Mouse (Mus musculus) gastrocnemius, adult 18-20 months (tissue): Measurements from ENCODE around the gene Gcdh. TPM values are rescaled to one million over a fixed set of nuclear protein-coding genes. Genes with fewer than 3 reads are reported as not detected.

Experiments used
- DNase-seq: peaks from one replicate; pipeline ENCODE4 v3.0.0; 2021; ENCODE audit warnings: low spot score
- total RNA-seq, 2 experiments: library from RNA; stranded (reverse); gene quantifications; 2 replicates each; pipeline ENCODE4 v1.2.3; 2021

The Gcdh gene
- total RNA-seq, 2 experiments from 2014 or later = 33.7 to 38.2 TPM

DNA sequence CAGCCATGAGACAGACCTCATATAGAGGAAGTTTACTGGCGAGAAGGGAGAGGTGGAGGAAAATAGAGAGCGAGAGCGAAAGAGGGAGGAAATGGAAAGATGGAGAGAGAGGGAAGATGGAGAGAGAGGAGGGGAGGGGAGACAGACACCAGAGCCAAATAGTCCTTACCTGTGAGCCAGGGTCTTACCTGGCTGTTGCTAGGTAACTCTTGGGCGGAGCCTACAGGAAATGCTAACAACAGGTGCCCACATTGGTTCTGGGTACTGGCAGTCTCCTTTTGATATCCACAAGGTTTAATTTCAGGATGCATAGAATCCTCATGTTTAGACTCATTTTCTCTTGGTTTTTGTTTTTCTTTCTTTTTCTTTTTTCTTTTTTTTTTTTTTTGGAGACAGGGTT is 20.7 kb downstream of the Gcdh start:
- no peak for DNase-seq

DNA sequence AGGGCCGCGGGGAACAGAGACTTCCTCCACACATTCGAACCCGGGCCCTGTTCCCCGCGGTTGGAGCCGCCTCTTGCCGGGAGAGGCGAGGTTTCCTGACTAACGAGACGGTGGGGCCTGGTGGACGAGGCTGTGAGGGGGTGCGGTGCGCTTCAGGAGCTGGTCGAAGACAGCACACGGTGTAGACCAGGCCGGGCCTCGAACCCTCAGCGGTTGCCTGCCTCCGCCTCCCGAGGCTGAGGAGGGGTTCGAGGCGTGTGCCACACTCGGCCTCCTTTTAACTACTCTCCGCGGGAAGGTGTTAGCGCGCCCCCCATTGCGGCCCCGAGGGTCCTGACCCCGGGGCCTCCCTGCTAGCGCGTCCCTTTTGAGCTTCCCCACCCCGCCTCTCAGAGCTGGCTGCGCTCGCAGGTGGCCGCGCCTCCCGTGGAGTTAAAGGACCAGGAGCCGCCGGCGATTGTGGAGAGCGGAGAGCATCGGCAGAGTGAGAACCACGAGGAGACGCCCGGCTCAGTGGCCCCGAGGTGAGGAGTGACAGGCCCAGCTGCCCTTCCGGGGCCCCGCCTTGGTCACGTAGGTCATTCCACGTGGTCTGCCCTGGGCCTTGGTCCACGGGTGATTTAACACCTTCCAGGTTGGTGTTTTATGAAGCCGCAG is 21.3 kb downstream of the Gcdh start:
- peak; percentile 17 for DNase-seq

DNA sequence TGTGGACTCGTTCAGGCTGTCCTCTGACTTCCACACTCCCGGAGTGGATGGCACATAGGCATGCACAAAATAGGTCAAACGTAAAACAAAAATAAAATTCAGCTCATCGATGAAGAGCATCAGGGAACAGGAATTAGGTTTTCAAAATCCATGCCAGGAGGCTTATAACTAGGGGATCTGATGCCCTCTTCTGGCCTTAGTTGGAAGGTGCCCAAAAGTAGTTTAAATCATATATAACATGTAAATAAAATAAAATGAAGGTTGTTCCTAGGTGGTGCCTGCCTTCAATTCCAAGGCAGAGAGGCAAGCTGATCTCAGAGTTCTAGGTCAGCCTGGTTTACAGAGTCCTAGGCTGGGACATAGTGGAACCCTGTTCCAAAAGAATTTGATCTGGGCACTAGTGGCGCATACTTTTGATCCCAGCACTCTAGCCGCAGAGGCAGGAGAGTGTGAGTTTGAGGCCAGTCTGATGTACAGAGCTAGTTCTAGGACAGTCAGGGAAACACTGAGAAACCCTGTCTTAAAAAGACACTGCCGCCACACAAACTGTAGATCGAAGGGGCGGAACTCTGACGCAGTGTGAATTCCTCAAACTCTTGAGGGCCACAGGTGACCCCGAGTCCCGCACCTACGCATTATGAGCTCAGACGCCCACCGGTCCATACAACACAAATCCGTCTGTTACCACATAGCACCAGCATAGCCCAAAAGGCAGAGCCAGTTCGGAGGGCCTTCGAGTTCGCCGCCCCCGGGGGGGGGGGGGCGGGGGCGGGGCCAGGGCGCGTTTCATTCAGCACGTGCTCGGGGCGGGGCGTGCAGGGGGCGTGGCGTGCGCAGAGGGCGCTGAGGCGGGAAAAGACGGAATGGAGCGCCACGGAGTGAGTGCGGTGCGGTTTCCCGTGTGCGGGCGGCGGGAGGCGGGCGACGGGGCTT is 22.1 kb downstream of the Gcdh start, which contains the start of gene Syce2:
Syce2 (plus strand) TSS at position 736 of the 933 bp plus-strand sequence.
- peak; percentile 50 for DNase-seq

DNA sequence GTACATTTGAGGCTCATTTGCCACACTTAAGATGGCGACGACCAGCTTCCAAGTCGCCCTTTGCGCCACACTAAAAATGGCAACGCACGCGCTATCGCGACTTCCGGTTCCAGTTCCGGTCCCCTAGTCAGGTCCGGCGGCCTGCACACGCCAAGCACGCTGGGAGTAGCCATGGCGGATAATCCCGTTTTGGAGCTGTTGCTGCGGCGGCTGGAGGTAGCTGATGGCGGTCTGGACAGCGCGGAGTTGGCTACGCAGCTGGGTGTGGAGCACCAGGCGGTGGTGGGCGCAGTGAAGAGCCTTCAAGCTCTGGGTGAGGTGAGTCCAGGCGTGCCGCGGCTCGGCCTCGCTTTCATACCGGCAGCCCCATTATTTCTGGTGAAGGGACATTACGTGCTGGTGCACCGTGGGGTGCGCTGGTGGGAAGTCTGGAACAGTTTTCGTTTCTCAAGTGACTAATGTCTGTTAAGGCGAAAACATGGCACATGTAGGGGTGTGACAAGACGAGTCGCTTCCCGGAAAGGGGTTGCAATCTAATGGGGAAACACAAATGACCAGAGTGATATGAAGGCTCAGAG is 36.8 kb downstream of the Gcdh start, which contains the start of gene Farsa:
Farsa (plus strand) TSS at position 126 of the 578 bp plus-strand sequence.
- peak; percentile 95 for DNase-seq

DNA sequence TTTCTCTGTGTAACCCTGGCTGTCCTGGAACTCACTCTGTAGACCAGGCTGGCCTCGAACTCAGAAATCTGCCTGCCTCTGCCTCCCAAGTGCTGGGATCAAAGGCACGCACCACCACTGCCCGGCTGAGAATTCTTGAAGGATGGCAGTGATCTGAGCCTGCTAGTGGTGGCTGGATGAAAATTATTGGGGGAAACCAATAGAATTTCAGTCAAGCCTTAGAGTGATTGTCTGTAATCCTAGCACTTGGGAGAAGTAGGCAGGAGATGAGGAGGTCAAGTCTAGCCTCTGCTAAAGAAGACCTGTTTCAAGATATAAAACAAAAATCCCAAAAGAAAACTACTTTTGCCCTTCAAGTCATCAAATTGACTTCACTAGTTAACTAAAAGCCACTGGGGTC is 37.3 kb downstream of the Gcdh start:
- no peak for DNase-seq

DNA sequence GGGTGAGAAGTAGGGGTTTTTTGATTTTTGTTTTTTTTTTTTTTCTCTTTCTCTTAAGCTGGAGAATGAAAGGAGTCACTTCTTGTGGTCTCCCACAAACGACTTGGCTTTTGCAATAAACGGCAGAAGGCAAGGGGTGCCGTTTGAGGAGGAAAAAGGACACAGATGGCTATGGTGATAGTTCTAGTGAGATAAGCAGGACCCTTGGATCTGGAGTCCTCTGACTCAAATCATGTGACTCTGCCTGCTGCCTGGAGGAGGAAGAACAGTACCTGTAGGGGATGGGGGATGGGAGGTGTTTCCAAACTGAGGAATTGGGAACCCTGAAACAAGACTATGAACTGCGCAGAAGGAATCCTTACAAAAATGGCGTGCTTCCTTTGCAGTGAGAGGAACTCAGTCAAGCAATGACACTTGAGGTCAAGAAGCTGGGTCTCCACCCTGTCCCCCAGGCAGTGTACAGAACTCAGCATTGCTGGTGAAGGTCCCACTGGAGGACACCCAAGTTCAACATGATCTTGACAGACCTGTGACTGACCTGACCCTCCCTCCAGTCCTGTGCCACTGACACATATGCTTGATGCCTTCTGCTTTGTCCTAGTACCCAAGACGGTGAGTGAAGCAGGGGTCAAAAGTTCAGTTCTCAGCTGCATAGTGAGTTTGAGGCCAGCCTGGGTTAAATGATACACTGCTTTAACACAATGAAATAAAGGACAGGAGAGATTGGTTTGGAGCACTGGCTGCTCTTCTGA is 45.9 kb downstream of the Gcdh start:
- no peak for DNase-seq

DNA sequence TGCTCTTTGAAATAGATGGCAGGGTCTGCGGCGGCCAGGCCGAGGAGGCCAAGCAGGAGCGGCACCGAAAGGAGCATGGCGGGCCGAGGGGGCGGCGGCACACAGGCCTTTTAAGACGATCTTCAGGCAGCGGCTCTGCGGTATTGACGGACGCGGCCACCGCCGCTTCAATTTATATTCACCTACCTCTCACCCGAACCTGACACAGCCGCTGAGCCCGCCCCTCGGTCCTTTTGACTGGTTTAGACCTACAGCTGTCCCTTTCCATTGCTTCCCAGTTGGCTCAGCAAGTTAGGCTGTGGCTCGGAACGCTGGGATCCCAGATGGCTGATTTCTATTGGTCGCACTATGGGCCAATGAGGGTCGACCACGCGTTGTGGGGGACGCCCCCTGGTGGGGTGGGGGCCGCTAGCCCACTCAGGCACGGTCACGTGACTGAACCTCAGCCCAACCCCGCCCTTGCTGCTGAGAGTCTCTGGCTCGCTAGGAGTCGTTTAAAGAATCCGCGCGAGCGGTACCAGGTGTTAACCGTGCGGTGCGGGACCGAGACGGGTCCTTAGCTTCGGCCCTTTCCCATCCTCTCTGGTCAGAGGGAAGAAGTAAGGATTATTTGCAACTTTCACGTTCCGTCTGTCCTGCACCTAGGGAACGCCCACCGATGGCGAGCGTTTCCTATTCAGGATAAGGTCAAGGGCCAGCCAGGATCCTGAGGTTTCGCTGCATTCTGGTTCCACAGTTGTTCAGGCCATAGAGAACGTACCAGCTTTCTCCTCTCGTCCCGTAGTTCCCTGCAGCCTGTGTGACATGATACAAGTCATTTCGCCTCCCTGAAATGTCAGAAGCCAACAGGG is 46.8 kb downstream of the Gcdh start, which contains the start of gene Calr:
Calr (minus strand) TSS at position 213 of the 851 bp plus-strand sequence.
- peak; percentile 100 for DNase-seq

DNA sequence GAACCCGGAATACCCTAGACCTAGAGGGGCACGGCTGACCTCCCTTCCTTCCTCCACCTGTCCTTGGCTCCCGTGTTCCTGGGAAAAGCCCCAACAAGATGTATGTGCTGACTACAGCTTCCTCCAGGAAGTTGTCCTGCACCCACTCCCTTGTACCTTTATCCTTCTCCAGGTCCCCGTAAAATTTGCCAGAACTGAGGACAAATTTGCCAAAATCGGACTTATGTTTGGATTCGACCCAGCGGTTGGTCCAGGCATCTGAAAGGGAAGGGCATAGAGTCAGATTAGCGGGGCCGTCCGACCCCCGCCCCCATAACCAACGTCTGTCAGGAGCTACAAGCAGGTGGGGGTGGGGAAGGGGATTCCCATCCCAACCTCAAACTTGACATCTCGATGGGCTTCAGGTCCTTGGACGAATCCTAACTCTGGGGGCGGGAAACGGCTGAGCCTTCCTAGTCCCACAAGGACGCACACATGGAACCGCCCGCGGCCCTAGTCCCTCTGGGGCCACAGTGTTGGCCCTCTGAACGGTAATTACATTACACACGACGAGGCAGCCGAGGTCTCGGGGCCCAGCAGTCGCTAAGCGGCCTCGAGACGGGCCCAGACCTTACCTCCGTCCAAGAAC is 47.5 kb downstream of the Gcdh start:
- no peak for DNase-seq

DNA sequence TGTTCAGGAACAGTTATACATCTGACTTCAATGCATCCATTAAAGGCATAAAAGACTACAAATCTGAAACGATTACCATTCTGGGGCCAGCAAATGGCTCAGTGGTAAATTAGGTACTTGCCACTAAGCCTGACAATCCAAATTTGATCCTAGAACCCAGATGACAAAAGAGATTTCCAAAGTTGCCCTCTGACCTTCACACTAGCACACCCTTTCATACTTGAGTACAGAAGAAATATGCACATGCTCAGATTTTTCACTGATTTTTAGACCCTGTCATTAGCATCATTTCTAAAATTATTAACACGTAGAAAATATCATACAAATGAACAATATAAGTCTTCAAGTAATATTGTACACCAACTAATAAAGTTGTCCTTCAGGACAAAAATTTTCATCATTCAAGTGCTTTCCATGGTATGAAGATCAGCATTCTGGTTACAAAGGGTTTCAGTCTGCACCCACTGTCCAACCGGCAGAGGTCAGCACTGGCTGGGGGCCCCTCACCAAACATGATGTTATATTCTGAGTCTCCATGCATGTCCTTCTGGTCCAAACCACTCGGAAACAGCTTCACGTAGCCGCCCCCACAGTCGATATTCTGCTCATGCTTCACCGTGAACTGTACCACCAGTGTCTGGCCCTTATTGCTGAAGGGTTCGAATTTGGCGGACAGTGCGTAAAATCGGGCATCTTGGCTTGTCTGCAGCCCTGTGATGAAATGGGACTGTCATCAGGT is 48.2 kb downstream of the Gcdh start:
- no peak for DNase-seq

DNA sequence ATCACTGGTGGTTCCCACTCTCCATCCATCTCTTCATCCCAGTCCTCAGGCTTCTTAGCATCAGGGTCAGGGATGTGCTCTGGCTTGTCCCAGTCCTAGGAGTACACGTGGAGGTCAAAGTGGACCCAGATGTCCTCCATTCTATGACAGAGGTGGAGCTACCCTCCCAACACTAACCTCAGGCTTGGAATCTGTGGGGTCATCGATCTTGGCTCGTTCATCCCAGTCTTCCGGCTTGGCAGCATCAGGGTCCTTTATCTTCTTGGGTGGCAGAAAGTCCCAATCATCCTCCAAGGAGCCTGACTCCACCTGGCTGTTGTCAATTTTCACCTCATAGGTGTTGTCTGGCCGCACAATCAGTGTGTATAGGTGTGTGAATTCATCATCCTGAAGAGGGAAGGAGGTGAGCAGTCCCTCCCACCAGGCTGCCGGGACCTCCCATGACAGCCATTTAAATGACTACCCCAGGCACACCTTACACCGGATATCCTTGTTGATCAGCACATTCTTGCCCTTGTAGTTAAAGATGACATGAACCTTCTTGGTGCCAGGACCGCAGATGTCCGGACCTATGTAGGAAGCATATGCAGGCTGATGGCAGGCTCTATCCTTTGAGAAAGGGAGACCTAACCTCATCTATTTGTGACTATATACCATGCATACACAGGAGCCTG is 49.2 kb downstream of the Gcdh start:
- DNase-seq = no peak

DNA sequence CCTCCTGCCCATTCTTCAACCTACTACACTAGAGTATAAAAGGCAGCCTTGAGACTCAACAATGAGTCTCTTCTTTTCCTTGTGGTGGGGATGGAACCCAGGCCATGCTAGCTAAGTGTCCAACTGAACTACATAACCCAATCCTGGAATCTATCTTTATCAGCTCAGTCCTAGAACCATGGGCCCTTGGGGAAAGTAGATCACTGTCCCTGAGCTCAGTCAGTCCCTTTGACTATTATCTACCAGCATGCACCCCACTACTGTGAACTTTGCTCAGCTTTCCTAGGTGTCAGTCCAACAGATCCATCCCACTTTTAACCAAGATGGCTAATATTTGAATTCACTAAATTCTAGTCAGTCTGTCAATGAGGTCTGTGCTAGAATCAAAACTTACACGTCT is 52.2 kb downstream of the Gcdh start:
- no peak for DNase-seq

DNA sequence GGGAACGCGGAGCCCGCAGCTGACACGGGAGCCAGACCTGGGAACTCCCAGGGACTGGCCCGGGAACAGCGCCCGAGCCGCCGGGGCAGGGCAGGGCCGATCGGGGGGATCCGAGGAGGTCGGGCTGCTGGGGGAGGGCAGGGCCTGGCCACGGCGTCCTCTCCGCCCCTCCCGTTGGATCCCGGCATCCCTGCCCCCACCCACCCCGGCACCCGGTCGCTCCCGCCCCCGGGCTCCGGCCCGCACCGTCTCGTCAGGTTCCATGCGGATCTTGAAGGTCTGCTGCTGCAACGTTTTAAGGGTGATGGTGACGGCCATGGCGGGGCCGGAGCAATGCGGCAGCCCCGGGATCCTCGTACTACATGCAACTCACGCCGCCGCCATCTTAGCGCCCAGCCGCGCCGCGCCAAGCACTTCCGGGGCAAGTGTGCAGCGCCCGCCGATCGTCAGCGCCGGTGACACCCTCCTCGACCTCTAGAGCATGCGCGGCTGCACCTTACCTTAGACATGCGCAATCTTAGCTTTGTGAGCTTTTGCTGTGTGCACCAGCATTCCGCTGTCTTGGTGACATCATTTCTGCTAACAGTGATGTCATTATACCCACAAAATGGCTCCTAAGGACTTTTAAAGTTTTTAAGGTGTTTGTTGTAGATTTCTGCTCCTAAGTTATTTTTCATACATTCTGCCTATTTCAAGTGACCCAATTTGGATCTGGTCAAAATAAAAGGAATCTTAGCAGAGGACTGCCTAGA is 53.3 kb downstream of the Gcdh start, which contains the start of gene Rad23a:
Rad23a (minus strand) TSS at position 418 of the 752 bp plus-strand sequence.
- peak; percentile 89 for DNase-seq

DNA sequence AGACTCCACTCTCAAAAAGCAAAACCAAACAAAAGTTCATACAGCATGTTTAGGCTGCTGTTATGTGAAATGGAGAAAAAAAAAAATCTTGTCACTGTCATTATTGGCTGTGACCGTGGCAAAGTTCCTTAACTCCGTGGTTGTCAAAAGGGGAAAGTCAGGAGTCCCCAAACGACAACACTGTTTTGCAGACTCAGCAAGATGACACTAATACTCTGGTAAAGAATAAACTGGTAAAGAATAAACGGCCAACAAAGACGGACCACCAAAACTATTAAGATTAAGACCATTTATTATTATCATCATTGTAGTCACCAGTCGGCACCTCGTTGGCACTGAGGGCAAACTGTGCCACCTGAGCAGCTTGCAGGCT is 53.9 kb downstream of the Gcdh start:
- no peak for DNase-seq

DNA sequence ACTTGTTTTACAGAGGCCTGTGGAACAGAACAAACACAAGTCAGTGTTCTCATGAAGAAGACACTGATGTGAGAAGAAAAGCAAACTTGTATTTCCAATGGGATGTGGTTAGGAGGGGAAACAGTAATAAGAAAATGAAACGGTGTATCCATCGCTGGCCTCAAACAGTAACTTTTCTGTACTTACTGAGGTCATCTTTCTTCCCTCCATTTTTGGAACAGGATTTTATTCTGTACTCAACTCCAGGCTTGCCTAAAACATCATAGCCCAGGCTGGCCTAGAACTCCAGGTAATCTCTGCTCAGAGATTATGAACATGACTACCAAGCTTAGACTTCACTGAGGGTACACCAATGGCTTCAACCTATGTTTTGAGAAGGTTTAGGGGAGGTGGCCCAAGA is 54.3 kb downstream of the Gcdh start:
- DNase-seq = no peak

DNA sequence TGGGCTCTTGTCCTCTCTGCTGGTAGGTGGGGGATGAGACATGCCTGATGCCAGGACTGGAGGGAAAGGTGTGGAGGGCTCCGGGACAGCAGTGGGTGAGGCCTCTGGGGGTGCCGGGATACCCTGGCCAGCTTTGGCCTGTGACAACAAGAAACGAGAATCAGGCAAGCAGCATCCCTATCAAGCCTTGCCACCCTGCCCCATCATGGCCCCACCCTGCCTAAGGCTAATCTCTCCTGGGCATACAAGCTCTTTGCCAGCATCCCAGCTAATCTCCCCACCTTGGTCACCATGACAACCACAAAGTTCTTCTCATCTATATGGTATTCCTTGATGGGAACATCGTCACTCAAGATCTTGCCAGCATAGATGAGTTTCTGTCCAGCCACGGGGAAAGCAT is 55.2 kb downstream of the Gcdh start:
- DNase-seq = no peak

DNA sequence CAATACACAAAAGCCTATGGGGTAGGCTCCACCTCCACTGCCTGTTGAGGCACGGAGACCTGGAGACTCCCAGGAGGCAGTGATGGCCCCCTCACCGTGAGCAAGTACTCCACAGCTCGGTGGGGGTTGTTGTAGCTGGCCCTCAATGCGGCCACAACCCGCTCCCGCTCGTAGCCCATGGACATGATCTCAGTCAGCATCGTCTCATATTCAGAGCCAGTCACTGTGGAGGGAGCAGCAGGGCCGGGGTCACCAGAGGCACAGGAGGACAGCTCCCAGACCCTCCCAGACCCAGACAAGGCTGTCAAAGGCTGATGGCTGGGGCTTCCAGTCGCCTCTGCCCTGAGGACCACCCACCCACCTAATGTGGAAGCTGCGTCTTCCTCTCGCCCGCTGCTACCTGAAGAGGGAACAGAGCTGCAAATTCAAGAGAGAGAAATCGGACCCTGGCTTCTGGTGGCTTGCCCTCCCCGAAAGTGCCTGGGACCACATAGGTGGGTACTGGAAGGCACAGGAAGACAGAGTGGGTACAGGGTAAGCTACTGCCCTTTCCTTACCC is 55.7 kb downstream of the Gcdh start:
- no peak for DNase-seq

DNA sequence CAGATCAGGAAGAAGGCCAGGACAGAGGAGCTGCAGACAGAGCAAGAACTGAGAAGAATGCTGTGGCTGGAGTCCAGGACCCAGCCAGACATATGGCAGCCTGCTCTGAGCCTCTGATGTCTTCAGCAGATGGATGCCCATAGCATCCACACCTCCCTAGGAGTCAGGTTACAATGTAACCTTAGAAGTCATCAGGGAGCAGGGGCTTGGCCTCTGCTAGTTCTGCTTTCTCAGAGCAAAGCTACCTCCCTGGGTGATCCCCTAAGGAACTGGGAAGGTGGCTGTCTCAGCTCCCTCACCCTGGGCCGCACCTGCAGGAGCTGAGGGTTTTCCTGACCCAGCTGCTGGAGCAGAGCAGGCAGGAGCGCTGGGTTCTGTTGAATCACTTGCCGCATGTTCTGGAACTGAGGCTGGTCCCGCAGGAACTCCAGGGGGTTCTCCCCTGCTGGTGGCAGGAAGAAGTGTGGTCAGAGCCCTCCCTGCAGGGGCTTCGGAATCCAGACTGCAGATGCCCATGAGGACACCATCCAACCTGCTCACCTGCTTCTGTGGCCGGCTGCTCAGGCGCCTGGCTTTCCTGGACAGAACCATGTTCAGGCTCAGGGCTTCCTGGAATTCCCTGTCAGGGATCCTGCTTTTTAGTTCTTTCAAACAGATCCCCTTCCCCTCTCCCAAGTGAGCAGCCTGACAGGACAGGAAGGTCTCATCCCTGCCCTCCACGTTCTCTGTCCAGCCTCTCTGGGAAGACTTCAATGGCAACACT is 56.4 kb downstream of the Gcdh start:
- no peak for DNase-seq
